Mouse (Mus musculus): ENCODE results near the gene Bri3bp.
"Not testable (repeated sequence)": the region's sequence is repeated elsewhere in the genome, so short reads cannot be mapped to it uniquely, and the experiment has no call there.

Gene Bri3bp

DNA sequence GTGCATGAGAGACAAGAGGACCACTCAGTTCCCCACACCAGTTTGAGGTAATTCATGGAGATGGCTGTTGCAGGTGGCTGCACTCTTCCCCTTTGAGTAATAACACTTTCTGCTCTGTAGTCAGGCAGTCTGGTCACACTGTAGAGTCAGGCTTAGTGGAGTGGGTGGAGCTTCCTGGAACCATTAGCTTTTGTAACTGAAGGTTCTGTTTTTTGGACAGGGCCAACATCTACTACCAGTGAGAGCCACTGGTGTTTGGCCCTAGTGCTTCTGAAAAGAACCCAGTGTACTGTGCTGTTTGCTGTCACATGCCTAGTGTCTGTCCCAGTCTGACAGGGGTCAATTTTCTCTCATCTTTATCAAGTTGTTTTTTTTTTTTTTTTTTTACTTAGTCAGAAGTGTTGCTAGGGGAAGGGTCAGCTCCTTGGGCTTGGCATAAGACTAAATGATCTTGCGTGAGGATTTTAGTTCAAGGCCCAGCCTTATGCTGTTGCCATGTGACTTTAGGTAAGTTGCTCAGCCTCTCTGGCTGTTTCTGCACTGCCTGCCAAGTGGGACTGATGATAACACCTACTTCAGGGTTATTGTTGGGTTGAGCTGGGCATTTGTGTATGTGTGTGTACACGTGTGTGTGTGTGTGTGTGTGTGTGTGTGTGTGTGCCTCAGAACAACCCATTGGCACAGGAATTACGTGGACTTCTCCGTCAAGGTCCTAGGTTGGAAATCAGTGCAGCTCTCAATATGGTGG is 43.8 kb downstream of the Bri3bp start:
- DNase-seq (ENCODE audit: low spot score in 2 of 2) = no peak

DNA sequence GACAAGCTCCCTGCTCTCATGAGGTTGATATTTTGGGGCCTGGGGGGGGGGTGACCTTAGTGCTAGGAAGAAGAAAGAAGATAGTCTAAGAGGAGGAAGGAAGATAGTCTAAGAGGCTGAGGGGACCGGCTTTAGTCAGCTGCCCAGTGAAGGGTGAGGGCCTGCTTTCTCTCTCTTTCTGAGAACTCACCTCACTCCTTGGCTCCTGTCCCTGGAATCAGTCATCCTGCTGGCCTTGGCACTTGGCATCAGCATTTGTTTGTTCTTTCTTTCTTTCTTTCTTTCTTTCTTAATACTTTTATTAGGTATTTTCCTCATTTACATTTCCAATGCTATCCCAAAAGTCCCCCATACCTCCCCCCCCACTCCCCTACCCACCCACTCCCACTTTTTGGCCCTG is 44.7 kb downstream of the Bri3bp start:
- no peak for DNase-seq (ENCODE audit: low spot score in 2 of 2)

DNA sequence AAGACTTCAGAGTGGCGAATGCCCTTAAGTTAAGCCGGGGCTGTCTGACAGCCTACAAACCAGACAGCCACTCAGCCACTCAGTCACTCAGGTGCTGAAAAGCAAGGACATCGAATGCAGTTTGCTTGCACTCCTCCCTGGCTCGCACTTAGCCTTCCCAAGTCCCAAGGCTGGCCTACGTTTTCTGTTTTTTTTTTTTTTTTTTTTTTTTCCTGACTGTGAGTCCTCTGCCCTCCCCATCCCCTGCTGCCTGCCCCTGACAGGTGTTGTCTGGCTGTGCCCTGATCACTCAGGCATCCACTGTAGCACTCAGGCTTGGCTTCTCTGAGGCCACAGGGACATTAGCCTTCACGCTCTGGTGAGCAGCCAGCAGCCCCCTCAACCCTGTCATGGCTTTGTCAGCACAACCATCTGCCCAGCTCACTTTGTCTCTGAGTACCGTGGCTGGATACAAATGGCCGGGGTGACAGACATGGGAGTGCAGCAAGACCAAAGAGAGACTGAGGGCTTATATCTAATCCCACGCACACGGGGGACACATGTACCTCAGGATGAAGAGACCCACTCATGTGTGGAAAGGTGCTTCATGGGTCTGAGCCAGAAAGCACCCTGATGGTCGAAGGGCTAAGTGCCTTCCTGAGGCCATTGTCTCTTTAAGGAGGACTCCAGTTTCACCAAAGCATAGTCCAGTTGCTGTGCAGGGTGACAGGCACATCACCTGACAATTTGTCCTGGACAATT is 46.2 kb downstream of the Bri3bp start:
- DNase-seq (ENCODE audit: low spot score in 2 of 2) = no peak

DNA sequence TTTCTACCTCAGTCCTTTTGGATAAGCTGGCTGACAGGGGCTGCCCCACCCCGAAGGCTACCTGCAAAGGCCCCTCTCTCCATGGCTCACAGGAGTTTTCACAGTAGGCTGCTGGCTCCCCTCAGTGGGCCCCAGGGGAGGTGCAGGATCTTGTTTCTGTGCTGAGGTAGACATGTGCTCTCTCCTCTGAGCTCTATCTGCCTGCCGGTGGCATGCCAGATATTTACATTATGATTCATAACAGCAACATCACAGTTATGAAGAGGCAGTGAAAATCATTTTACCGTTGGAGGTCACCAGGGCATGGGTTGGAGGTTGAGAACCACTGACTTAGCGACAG is 46.7 kb downstream of the Bri3bp start:
- DNase-seq (ENCODE audit: low spot score in 2 of 2) = no peak

DNA sequence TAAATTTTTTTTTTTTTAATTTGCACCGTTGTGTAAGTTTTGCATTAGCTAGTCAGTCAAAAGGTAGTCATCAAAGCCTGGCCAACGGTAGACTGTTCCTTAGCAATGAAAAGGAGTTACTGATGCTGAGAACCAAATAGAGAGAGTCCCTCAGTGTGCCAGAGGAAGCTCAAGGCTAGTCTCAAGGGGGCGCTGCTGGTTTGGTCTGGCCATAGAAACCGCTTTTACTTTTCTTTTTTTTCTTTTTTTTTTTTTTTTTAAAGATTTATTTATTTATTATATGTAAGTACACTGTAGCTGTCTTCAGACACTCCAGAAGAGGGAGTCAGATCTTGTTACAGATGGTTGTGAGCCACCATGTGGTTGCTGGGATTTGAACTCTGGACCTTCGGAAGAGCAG is 47.6 kb downstream of the Bri3bp start:
- DNase-seq (ENCODE audit: low spot score in 2 of 2) = not testable (repeated sequence)

DNA sequence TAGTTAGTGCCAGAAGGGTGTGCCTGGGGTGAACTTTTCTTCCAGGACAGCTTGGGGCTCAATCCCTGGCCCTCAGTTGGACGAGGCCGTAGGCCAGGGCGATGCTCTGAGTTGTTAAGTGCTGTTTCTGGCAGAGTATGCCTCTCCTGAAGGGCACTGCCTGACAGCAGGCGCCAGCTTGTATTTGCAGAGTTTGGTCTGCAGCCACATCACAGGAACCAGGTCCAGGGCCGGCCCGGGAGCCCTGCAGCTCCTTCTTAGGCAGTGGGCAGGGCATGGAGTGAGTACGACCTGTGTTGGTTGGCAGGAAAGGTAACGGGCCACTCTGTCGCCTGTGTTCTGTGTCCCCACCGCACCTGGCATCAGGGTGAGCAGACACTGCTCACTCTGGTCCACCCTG is 49.7 kb downstream of the Bri3bp start:
- DNase-seq (ENCODE audit: low spot score in 2 of 2) = no peak

DNA sequence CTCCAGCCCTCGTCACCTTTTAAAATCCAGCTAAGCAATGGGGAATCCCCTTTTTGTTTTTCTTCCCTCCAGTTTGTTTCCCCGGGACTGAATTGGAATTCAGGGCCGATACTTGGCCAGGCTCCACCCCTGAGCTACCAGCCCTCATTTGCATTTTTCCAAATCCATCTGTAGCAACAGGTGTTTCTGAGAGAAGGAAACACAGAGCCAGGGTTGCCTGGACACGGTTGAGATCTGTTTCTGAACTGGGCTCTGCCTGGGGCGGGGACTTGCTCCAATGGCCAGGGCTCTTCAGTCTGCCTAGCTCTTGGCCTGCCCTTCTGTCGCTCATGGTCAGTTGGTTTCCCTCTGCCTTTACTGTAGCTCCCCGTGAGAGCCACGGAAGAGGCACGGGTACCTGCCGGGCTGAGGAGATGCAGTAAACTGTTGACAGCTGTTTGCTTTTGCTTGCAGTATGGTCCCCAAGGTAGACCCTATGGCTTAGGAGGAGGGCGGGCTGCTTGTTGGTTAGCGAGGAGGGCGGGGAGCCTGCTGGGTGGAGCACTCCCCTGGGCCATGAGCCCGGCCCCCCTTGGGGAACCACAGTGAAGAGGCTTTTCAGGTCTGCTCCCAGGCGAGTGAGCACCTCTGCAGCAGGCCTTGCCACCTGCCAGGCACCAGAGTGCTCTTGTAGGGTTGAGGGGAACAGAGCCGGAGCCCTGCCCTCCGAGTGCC is 51.2 kb downstream of the Bri3bp start:
- peak in 1 of 2 experiments; percentile 65 for DNase-seq (ENCODE audit: low spot score in 2 of 2)

DNA sequence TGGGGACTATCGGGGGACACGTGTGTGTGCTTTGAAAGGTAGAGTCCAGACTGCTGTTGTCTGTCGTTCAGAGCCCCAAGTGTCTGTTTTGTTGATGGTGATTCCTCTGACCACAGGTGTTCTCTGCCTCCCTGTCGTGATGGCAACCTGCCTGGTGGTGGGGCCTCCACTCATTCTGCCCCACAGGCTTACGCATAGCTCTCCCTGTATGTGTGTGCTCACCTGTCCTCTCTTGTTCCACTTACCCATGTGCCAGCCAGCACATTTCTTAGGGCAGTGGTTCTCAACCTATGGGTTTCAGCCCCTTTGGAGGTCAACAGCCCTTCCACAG is 51.7 kb downstream of the Bri3bp start:
- DNase-seq (ENCODE audit: low spot score in 2 of 2) = no peak

DNA sequence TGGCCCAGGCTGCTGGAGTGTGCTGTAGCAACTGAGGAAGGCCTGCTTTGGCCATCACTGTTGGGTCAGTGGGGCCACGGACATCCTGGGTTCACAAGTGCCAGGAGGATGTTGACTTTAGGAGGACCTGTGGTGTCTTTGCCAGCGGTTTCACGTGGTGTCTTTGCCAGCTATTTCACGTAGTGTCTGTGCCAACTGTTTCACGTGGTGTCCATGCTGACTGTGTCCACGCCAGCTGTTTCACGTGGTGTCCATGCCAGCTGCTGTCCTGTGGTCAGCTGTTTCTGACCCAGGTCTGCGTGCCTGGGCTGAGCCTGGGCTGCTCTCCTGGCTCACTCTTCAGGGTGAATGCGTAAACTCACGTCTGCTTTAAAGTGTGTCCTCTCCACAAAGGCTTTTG is 54.3 kb downstream of the Bri3bp start:
- DNase-seq (ENCODE audit: low spot score in 2 of 2) = no peak

DNA sequence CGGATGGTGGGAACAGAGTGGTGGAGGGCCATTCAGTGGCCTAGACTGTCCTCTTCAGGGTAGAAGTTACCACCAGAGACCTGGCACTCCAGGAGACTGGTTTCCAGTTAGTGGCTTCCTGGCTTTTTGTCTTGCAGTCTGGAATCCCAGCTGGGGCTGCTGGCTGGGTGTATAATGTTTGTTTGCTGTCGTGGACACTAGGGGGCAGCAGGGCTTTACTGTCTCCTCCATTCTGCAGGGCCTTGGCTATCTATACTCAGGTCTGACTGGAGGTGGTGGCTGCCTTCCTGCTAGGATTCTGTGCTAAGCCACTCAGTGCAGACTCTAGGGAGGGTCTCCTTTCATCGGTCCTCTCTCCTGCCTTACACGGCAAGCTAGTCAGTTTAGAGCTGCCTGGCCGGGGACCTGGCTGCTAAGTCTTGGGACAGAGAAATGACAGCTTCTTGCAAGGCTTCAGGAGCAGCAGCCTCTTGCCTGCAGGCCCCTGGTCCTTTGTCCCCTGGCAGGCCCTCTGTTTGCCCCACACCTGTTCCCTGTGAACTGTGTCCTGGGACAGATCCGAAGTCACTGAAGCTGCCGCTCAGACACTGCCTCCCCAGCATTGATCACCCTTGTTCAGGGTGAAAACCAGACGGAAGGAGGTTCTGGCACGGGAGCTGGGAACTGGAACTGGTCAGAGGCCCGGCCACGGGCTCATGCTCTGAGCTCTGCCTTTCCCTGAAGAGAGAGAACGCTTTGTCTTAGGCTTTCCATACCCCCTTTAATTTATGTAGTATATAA is 56.6 kb downstream of the Bri3bp start:
- peak; percentile 82 to 83 for DNase-seq (ENCODE audit: low spot score in 2 of 2)

DNA sequence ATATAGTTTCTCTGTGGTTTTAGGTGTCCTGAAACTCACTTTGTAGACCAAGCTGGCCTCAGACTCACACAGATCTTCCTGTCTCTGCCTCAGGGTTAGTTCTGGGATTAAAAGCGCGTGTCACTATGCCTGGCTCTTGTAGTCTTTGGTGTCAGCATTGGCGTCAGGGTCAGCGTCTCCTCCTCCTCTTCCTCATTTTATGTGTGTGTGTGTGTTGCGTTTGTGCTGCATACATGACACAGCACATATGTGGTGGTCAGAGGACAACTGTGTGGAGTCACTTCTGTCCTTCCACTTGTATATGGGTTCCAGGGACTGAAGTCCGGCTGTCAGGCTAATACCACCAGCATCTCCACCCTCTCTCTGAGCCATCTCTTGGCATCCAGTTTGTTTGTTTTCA is 60.1 kb downstream of the Bri3bp start:
- no peak for DNase-seq (ENCODE audit: low spot score in 2 of 2)

DNA sequence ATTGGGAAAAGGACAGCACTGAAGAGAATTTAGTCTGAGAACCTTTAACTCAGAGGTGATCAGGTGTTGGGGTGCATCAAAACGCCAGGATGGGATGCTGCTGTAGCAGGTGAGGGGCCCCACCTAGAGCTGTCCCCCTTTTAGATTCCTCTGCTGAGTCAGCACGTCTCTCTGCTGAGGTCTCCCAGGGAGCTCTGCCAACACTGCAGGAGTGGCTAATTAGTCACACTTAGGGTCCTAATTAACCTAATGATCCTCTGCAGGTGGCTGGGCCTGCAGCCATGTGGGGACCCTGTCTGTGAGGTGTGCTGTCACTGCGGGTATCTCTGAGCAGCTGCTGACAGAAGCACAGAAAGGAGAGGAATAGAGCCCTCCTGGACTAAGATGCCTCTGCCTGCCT is 60.8 kb downstream of the Bri3bp start:
- DNase-seq (ENCODE audit: low spot score in 2 of 2) = no peak

DNA sequence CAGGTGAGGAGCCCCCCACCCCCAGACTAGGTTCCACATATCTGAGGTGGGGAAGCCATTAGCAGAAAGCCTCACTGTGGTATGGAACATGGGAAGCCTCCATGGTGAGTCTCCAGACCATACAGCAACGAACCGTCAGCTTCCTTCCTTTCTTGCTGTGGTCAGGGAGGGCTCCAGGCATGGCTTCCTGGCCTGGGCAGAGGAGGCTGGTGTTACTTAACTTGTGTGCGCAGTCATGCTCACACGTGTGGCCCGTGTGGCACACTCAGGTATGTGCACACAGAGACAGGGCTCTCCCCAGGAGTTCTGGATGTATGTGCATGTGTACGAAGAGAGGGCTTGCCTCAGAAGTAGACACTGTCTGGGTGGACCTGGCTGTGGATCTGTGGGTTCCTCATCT is 62.3 kb downstream of the Bri3bp start:
- no peak for DNase-seq (ENCODE audit: low spot score in 2 of 2)

DNA sequence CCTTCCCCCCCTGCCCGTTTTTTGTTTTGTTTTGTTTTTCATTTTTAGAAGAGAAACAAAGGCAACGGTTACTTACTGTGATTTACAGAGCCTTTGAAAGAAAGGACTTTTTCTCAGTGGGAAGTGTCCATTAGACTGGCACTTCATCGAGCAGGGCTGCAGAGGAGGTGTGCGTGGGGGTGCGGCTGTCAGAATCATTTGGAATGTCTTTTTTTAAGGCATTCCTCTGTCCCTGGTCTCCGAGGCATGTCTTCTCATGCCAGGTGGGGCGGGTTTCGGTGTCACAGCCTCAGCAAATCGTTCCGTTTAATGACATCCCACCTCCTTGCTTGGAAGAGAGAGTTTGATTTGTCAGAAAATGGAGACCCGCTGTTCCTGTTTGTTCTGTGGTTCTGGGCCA is 63.3 kb downstream of the Bri3bp start:
- no peak for DNase-seq (ENCODE audit: low spot score in 2 of 2)

DNA sequence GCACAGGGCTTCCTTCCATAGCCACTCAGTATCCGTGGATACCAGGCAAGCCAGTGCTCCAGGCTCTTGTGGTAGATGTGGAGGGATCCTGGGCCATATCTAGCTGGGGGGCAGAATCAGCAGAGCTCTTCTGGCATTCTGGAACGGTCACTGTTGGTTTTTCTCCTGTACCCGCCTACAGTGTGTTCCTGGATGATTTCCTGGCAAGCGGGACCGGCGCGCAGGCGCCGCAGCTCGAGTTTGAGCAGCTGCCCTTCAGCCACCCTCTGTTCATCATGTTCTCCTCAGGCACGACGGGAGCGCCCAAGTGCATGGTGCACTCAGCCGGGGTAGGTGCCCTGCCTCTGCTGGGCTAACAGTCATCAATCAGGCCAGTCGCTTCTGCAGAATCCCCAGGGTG is 64.6 kb downstream of the Bri3bp start:
- no peak for DNase-seq (ENCODE audit: low spot score in 2 of 2)

DNA sequence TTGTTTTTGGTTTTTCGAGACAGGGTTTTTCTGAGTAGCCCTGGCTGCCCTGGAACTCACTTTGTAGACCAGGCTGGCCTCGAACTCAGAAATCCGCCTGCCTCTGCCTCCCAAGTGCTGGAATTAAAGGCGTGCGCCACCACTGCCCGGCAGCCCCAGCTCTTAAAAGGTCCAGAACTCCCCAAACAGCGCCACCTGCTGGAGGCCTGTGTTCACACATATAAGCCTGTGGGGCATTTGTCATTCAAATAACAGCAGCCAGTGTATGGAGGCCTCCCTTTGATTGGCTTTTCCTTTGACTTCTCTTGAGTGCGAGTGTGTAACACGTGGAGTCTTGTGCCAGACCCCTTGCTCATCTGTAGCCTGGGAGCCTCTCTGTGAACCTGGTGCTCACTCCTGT is 66.2 kb downstream of the Bri3bp start:
- no peak for DNase-seq (ENCODE audit: low spot score in 2 of 2)

DNA sequence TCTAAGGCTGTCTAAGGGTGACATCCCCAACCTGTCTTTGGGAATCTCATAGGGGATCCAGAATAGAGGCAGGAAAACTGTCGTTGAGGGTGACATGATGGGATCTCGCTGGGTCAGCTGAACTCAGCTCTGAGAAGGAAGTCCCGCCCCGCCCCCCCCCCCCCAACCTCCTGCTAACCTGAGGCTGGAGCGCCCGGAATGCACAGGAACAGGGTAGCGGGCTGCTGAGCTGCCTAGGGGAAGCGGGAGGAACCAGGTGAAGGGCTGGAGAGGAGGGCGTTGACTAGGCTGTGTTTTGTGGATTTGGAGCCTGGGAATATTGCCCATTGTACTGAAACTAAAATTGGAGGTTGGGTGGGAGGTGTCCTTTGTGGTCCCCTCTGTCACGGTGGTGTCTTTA is 66.6 kb downstream of the Bri3bp start:
- no peak for DNase-seq (ENCODE audit: low spot score in 2 of 2)

DNA sequence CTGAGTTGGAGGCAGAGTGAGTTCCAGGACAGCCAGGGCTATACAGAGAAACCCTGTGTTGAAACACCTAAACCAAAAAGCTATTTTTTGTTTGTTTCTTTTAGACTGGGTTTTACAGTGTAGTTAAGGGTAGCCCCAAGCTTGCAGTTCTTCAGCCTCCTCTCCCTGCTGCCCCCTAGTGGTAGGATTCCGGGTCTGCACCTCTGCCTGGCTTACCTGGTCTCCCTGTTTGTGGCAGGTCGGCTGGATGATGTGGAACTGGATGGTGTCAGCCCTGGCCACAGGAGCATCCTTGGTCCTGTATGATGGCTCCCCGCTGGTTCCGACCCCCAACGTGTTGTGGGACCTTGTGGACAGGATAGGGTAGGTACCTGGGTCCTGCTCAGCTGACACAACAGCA is 68.2 kb downstream of the Bri3bp start:
- no peak for DNase-seq (ENCODE audit: low spot score in 2 of 2)

All from right cerebral cortex, postnatal 10 days (tissue).